ENCODE assay signal across 16 mouse cellular contexts in genomic region chr11:113308256-113308941, GRCm38 (mm10).
DNase-seq lines count a peak whose midpoint lies in the region; ATAC-seq lines count a peak whose summit lies in the region.
"Had no signal": no experiment of that assay in that cellular context is flagged by ENCODE, and none has a peak within 500 bp of the region (broad histone marks: within the 10 kb centered on the region; RNA-seq: fewer than 3 reads in every experiment).

No protein-coding gene starts in this region.

- peaks cover 20% of the 10 kb centered on the region for H3K4me1 ChIP-seq in forebrain, embryonic 15.5 days
- no peaks in the 10 kb centered on the region for H3K4me1 ChIP-seq in midbrain, embryonic 11.5 days (ENCODE audit: control insufficient read depth, insufficient read depth, low read length)
- peaks cover 18% of the 10 kb centered on the region for H3K4me1 ChIP-seq in neural tube, embryonic 15.5 days

- peak overlapping the region; percentile 61 for H3K27ac ChIP-seq in forebrain, embryonic 15.5 days (replicated peaks)
- peak overlapping the region; percentile 25; the same call in 1 of the 2 replicates for H3K27ac ChIP-seq in midbrain, embryonic 11.5 days (ENCODE audit: low read depth, low read length)
- peak overlapping the region; percentile 7 for H3K27ac ChIP-seq in neural tube, embryonic 15.5 days (replicated peaks)
- H3K27ac ChIP-seq: embryonic facial prominence, embryonic 12.5 days; kidney, postnatal 0 days had no signal

- no peaks in the 10 kb centered on the region for H3K27me3 ChIP-seq in forebrain, embryonic 15.5 days
- H3K27me3 ChIP-seq in midbrain, embryonic 11.5 days (ENCODE audit: control insufficient read depth, insufficient read depth, low read length): no peaks in the 10 kb centered on the region
- H3K27me3 ChIP-seq in neural tube, embryonic 15.5 days (replicated peaks): no peaks in the 10 kb centered on the region
- H3K27me3 ChIP-seq: CH12.LX; embryonic facial prominence, embryonic 12.5 days had no signal

- no peaks in the 10 kb centered on the region for H3K36me3 ChIP-seq in forebrain, embryonic 15.5 days
- no peaks in the 10 kb centered on the region for H3K36me3 ChIP-seq in midbrain, embryonic 11.5 days (ENCODE audit: control insufficient read depth, insufficient read depth, low read length)
- H3K36me3 ChIP-seq in neural tube, embryonic 15.5 days: peaks cover 11% of the 10 kb centered on the region; the same call in 1 of the 2 replicates
- H3K36me3 ChIP-seq: embryonic facial prominence, embryonic 12.5 days had no signal

- H3K4me2 ChIP-seq in forebrain, embryonic 15.5 days (replicated peaks): no peak overlapping the region
- H3K4me2 ChIP-seq in midbrain, embryonic 11.5 days: no peak overlapping the region
- H3K4me2 ChIP-seq in neural tube, embryonic 15.5 days: no peak overlapping the region
- H3K4me2 ChIP-seq: embryonic facial prominence, embryonic 12.5 days; liver, embryonic 11.5 days; lung, embryonic 14.5 days had no signal

- DNase-seq in adrenal gland, adult 8-10 months: peak; percentile 22
- DNase-seq in adrenal gland, postnatal 4 days (ENCODE audit: low spot score in 2 of 2): no peak
- DNase-seq in midbrain, embryonic 11.5 days (ENCODE audit: low spot score, missing footprints): no peak
- no peak for DNase-seq in right cerebral cortex, postnatal 10 days (ENCODE audit: low spot score in 2 of 2)
- no peak for DNase-seq in kidney, adult 11 months
- DNase-seq in gastrocnemius, postnatal 10 days: no peak
- DNase-seq: cerebellum, adult 18-20 months; heart, adult 18-20 months; lung, embryonic 14.5 days; thymus, postnatal 14 days had no signal

- no peak overlapping the region for H3K9ac ChIP-seq in forebrain, embryonic 15.5 days (replicated peaks)
- no peak overlapping the region for H3K9ac ChIP-seq in midbrain, embryonic 11.5 days (ENCODE audit: low read length)
- H3K9ac ChIP-seq in neural tube, embryonic 15.5 days (replicated peaks): no peak overlapping the region
- H3K9ac ChIP-seq: embryonic facial prominence, embryonic 12.5 days; lung, embryonic 14.5 days had no signal

- no peaks in the 10 kb centered on the region for H3K9me3 ChIP-seq in forebrain, embryonic 15.5 days
- H3K9me3 ChIP-seq in midbrain, embryonic 11.5 days (ENCODE audit: control insufficient read depth, low read length): no peaks in the 10 kb centered on the region
- peaks cover 7% of the 10 kb centered on the region; the same call in 1 of the 2 replicates for H3K9me3 ChIP-seq in neural tube, embryonic 15.5 days (replicated peaks)
- H3K9me3 ChIP-seq: embryonic facial prominence, embryonic 12.5 days had no signal

- peak; percentile 61; the same call in 1 of the 2 replicates for ATAC-seq in forebrain, embryonic 15.5 days (replicated peaks)
- ATAC-seq in midbrain, embryonic 11.5 days (ENCODE audit: low FRiP score): peak; percentile 55; the same call in 1 of the 2 replicates
- ATAC-seq in neural tube, embryonic 15.5 days (ENCODE audit: low FRiP score): 0 out of 2 replicates have a peak, but pooled peaks have one; percentile 31

- WGBS in forebrain, embryonic 15.5 days: 39% methylated on average over 4 of the region's 4 CpGs
- 65% methylated on average over 4 of the region's 4 CpGs for WGBS in midbrain, embryonic 11.5 days
- 24% methylated on average over 4 of the region's 4 CpGs for WGBS in neural tube, embryonic 15.5 days

- H3K4me3 ChIP-seq in forebrain, embryonic 15.5 days: no peak overlapping the region
- no peak overlapping the region for H3K4me3 ChIP-seq in midbrain, embryonic 11.5 days (ENCODE audit: low read depth, low read length)
- no peak overlapping the region for H3K4me3 ChIP-seq in neural tube, embryonic 15.5 days (replicated peaks)
- H3K4me3 ChIP-seq: embryonic facial prominence, embryonic 12.5 days had no signal

Comparison
In these comparisons a context has a peak if more than half of its experiments do, and no peak if none do; other contexts are left out.
1. H3K27ac ChIP-seq: peak in every context shown above with its lines; median percentile 61 in forebrain, embryonic 15.5 days; 25 in midbrain, embryonic 11.5 days; 7 in neural tube, embryonic 15.5 days.